Mouse (Mus musculus) hindbrain, embryonic 15.5 days (tissue): ENCODE results near the gene Mien1. TPM values are rescaled to one million over a fixed set of nuclear protein-coding genes. Genes with fewer than 3 reads are reported as not detected.
A peak's percentile ranks its signal among the peaks of the same experiment; 100 is the strongest.

Source experiments
- ATAC-seq: fragments of 200-750 bp; cut with Nextera tagmentation; 2 replicates; pipeline ENCODE4 v1.8.0; 2017; ENCODE audit warnings: low read depth, moderate number of reproducible peaks, moderate TSS enrichment; ENCODE audit not compliant: low FRiP score
- H3K27ac ChIP-seq: fragments of 300-500 bp; sonication (generic); replicated peaks from 2 replicates; pipeline ENCODE4 v1.5.1; 2015; ENCODE audit warnings: mild to moderate bottlenecking, inconsistent platforms
- H3K27me3 ChIP-seq: fragments of 300-500 bp; sonication (generic); 2 replicates; pipeline ENCODE4 v1.6.1; 2015; ENCODE audit warnings: control low read depth, inconsistent platforms
- H3K36me3 ChIP-seq: fragments of 300-500 bp; sonication (generic); 2 replicates; pipeline ENCODE4 v1.6.1; 2015; ENCODE audit warnings: control low read depth, inconsistent platforms
- H3K4me1 ChIP-seq: fragments of 300-500 bp; sonication (generic); replicated peaks from 2 replicates; pipeline ENCODE4 v1.6.1; 2015; ENCODE audit warnings: control low read depth, inconsistent platforms
- H3K4me2 ChIP-seq: fragments of 300-500 bp; sonication (generic); 2 replicates; pipeline ENCODE4 v1.6.1; 2015; ENCODE audit warnings: moderate library complexity, mild to moderate bottlenecking, inconsistent platforms
- H3K4me3 ChIP-seq: fragments of 300-500 bp; sonication (generic); 2 replicates; pipeline ENCODE4 v1.5.1; 2015; ENCODE audit warnings: mild to moderate bottlenecking, inconsistent platforms
- H3K9ac ChIP-seq: fragments of 300-500 bp; sonication (generic); 2 replicates; pipeline ENCODE4 v1.6.1; 2015; ENCODE audit warnings: inconsistent platforms
- H3K9me3 ChIP-seq: fragments of 300-500 bp; sonication (generic); 2 replicates; pipeline ENCODE4 v1.6.1; 2016; ENCODE audit warnings: control low read depth, inconsistent platforms
- WGBS: fragments of 180-500 bp; shearing (Covaris S2); methylation state at CpG from one replicate; pipeline ENCODE4 v1.1.7; 2015; 5-methylcytosine and 5-hydroxymethylcytosine counted together
- polyA plus RNA-seq: library from polyadenylated mRNA; unstranded; fragments of >200 nt; fragmentation: Nextera tagmentation; extraction: Ambion mirVana; gene quantifications from 2 replicates; pipeline ENCODE4 v1.2.1, GENCODE M21; 2015

Mien1 gene
- polyA plus RNA-seq, 1 experiment from 2014 or later, result 250 TPM

DNA sequence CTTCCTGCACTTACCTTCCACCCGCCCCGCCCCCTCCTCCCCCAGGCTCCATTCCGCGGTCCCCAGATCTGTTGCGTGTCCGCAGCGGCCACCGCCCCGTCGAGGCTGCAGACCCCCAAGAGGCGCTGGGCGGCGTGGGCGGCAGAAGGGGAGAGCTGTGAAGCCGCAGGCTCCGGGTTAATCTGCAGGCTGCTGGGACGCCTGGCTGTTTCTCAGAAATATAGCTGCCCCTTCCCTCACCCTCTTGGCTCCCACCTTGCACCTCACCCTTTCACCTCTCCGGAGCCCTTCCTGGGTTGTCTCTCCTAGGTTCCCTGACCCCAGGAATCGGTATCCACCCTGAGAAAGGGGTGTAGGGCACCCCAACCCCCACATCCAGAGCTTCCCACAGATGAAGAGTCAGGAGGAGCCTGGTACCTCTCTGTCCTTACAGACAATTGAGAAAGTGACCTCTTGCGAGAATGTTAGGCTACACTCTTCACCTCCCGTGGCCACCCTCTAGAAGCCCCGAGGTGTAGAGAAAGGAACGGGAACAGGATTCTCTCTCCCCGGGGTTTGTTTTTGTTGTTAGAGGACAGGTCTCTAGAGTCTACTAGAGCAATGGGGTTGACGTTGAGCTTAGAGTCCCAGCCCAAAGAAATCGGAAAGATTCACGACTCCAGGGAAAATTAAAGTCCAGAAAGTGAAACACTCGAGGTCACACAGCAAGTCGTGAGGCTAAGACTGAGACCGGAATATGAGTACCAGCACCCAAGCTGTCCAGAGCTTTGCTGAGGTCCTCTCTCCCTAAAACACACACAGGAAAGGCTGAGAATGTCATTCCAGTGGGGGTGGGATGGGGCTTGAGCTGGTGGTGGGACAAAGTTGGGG is 19.6 kb upstream of the Mien1 start:
- Histone ChIP-seq H3K36me3 (no peaks in the 10 kb centered on the region), H3K4me1 (peaks cover 16% of the 10 kb centered on the region), H3K27ac (peak overlapping the region; percentile 84; the same call in 1 of the 2 replicates), H3K9ac (peak overlapping the region; percentile 66), H3K9me3 (no peaks in the 10 kb centered on the region), H3K27me3 (peaks cover 25% of the 10 kb centered on the region), H3K4me2 (peak overlapping the region; percentile 91), H3K4me3 (peak overlapping the region; percentile 61)
- peak; percentile 17 for ATAC-seq
- 4% methylated on average over 19 of the region's 30 CpGs for WGBS

DNA sequence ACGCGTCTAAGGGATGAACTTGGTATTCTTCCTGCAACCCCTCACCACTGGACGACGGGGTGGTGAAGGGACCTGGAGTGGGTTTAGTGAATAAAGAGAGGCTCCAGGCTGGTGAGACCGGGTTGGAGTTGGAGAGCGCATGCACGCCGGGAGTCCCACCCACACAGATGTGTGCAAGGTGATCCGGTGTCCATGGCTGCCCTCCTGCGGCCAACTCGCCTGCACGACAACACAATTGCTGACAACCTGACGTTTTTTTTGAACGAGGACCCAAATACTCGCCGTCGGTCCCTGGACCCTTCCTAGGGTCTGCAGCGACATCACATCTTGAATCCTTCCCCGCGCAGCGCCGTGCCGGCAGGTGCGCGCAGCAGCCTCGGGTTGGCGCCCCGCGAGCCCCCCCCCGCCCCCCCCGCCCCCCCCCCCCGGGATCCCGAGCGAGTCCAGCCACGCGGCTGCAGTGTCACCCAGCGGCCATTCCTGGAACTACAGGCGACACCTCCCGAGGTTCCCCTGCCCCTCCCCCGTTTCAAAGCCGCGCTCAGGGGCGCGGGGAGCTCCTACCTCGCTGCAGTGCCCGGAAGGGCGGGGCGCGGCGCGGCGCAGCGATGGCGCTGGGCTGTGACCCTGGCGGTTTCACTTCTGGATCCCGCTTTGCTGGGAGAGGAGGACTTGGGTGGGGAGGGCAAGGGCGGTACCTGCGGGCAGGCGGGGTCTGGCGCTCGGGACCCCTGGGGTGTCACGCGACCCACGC is 18.8 kb upstream of the Mien1 start:
- peak; percentile 90 for ATAC-seq

DNA sequence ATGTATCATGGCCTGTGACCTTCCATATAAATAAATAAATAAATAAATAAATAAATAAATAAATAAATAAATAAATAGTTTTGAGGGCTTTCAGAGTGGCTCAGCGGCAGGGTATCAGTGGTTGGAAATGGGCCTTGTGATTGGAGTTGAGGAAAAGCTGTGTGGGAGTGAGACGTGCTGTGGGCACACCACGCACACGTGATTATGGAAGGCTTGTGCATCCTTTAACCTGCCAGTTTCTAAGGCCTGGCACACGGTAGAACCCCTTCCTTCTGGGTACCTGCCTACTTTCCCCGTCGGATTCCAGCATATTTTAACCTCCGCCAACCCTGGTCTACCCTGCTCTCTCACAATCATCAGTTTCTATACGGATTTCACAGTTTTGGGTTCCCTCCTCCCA is 18.2 kb upstream of the Mien1 start:
- 20% methylated on average over 9 of the region's 9 CpGs for WGBS
- Histone ChIP-seq H3K27me3 (peaks cover 25% of the 10 kb centered on the region), H3K4me3 (peak overlapping the region; percentile 61), H3K4me2 (peak overlapping the region; percentile 91), H3K9ac (peak overlapping the region; percentile 66), H3K4me1 (peaks cover 16% of the 10 kb centered on the region), H3K36me3 (no peaks in the 10 kb centered on the region), H3K27ac (peak overlapping the region; percentile 84), H3K9me3 (no peaks in the 10 kb centered on the region)
- peak; percentile 40 for ATAC-seq

More for the DNA sequence above, 18.8 kb upstream of the Mien1 start:
- Histone ChIP-seq H3K27ac (peak overlapping the region; percentile 84), H3K4me1 (peaks cover 16% of the 10 kb centered on the region), H3K27me3 (peaks cover 25% of the 10 kb centered on the region), H3K36me3 (no peaks in the 10 kb centered on the region), H3K4me2 (peak overlapping the region; percentile 91), H3K4me3 (peak overlapping the region; percentile 61), H3K9me3 (no peaks in the 10 kb centered on the region), H3K9ac (peak overlapping the region; percentile 66)
- under 1% methylated on average over 50 of the region's 64 CpGs for WGBS

DNA sequence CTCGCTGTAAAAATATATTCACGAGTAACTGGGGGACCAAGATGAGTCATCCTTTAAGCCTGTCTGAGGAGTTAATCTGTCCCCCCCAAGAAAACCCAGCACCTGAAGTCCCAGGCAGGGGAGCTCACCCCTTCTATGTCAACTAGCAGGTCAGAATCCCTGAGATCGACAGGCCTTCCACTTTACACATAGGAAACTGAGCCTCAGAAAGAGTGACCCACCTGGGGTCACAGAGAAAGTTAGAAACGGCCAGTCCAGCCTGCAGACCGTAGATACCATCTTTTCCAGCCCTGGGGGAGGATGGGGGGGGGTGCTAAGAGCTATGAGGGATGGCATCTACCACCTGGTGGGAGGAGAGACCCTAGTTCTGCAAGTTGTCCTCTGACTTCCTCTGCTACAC is 17.8 kb upstream of the Mien1 start:
- no peak overlapping the region for H3K4me3 ChIP-seq
- WGBS, result 83% methylated on average over 5 of the region's 5 CpGs
- H3K4me1 ChIP-seq, result peaks cover 16% of the 10 kb centered on the region
- no peak for ATAC-seq
- no peak overlapping the region for H3K9ac ChIP-seq
- H3K27me3 ChIP-seq, result peaks cover 25% of the 10 kb centered on the region
- no peak overlapping the region for H3K27ac ChIP-seq
- no peaks in the 10 kb centered on the region for H3K9me3 ChIP-seq
- peak overlapping the region; percentile 91; the same call in 1 of the 2 replicates for H3K4me2 ChIP-seq
- H3K36me3 ChIP-seq, result no peaks in the 10 kb centered on the region

GRCm38 (mm10) chr11:98455484-98455883 is 16.7 kb upstream of the Mien1 start:
- no peak for ATAC-seq
- Histone ChIP-seq H3K36me3 (no peaks in the 10 kb centered on the region), H3K4me1 (peaks cover 16% of the 10 kb centered on the region), H3K27ac (no peak overlapping the region), H3K4me3 (no peak overlapping the region), H3K4me2 (no peak overlapping the region), H3K27me3 (peaks cover 25% of the 10 kb centered on the region), H3K9me3 (no peaks in the 10 kb centered on the region), H3K9ac (no peak overlapping the region)
- WGBS, result 82% methylated on average over 4 of the region's 4 CpGs

GRCm38 (mm10) chr11:98449921-98450771 is 11.4 kb upstream of the Mien1 start:
- 83% methylated on average over 20 of the region's 20 CpGs for WGBS
- no peak for ATAC-seq

DNA sequence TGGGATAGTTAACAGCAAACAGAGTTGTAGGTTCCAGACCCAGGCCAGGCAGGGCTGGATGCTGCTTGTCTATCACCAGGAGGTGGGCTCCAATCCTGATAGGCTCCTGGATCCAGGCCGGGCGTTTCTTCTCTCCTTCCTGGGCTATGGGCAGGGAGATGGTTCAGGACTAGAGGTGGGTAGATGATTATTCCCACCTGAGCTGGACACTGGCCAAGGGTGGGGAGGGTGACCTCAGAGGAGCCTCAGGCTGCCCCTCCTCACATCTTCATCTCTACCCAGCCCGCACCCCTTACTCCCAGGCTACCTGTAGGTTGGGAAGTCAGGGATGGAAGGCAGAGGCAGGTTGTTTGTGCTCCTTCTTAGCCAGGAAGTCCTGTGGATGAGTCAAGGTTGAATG is 10.6 kb upstream of the Mien1 start:
- Histone ChIP-seq H3K4me2 (no peak overlapping the region), H3K4me3 (no peak overlapping the region), H3K9me3 (no peaks in the 10 kb centered on the region), H3K27me3 (peaks cover 36% of the 10 kb centered on the region), H3K4me1 (peaks cover 6% of the 10 kb centered on the region), H3K27ac (no peak overlapping the region), H3K36me3 (no peaks in the 10 kb centered on the region), H3K9ac (no peak overlapping the region)
- ATAC-seq, result no peak
- 85% methylated on average over 3 of the region's 3 CpGs for WGBS

More at GRCm38 (mm10) chr11:98449921-98450771, 11.4 kb upstream of the Mien1 start:
- Histone ChIP-seq H3K9me3 (no peaks in the 10 kb centered on the region), H3K36me3 (no peaks in the 10 kb centered on the region), H3K4me3 (no peak overlapping the region), H3K4me2 (no peak overlapping the region), H3K27me3 (peaks cover 36% of the 10 kb centered on the region), H3K4me1 (peaks cover 6% of the 10 kb centered on the region), H3K27ac (no peak overlapping the region), H3K9ac (no peak overlapping the region)

DNA sequence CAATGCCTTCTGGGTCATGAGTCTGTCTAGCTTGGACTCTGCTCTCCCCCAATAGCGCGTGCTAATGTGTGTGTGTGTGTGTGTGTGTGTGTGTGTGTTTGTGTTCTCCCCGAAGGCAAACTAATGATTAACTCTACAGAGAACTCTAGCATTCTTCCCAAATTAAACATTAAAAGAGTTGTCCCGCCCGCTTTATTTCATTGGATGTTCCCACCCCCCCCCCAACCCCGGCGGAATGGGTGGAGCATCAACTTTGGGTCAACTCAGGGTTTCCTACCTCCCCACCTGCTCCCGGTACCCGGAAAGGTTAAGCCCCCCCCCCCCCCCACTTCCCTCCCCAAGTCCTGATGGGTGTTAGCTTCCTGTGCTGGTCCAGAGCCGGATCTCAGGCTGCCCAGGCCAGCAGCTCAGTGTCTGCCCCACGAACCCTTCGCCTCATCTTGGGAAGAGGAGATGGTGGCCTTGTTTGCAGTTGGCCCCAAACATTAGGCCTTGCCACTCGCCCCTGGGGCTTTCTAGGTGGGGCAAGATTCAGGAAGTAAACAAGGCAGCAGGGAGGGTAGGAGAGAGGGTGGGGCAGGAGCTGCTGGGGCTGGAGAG is 9.5 kb upstream of the Mien1 start:
- Histone ChIP-seq H3K4me2 (no peak overlapping the region), H3K9ac (no peak overlapping the region), H3K36me3 (no peaks in the 10 kb centered on the region), H3K27me3 (peaks cover 36% of the 10 kb centered on the region), H3K4me1 (peaks cover 6% of the 10 kb centered on the region), H3K27ac (no peak overlapping the region), H3K9me3 (no peaks in the 10 kb centered on the region), H3K4me3 (no peak overlapping the region)
- ATAC-seq, result no peak
- 31% methylated on average over 13 of the region's 13 CpGs for WGBS

DNA sequence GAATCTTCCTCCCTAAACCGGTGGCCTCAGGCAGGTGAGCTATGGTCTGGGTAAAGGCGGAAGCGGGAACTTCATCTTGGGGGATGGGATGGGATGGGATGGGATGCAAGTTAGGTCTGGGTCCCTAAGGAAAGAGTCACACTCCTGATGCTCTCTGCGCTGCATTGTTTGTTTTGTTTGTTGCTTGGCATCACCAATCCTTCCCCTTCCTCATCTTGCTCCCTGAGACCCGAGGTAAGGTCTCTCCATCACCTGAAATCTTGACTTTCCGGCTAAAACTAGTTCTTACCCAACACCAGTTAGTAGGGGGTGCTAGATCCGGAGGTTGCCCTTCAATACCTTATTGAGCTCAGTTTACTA is 8.7 kb upstream of the Mien1 start:
- H3K4me3 ChIP-seq, result peak overlapping the region; percentile 5; the same call in 1 of the 2 replicates

GRCm38 (mm10) chr11:98446562-98447474 is 8.0 kb upstream of the Mien1 start:
- no peak overlapping the region for H3K27ac ChIP-seq
- H3K4me3 ChIP-seq, result peak overlapping the region; percentile 5; the same call in 1 of the 2 replicates
- H3K36me3 ChIP-seq, result no peaks in the 10 kb centered on the region
- ATAC-seq, result no peak
- peaks cover 6% of the 10 kb centered on the region for H3K4me1 ChIP-seq
- H3K4me2 ChIP-seq, result peak overlapping the region; percentile 22
- peaks cover 36% of the 10 kb centered on the region for H3K27me3 ChIP-seq
- WGBS, result 5% methylated on average over 31 of the region's 33 CpGs
- H3K9me3 ChIP-seq, result no peaks in the 10 kb centered on the region
- H3K9ac ChIP-seq, result no peak overlapping the region

More for the DNA sequence above, 8.7 kb upstream of the Mien1 start:
- Histone ChIP-seq H3K9me3 (no peaks in the 10 kb centered on the region), H3K36me3 (no peaks in the 10 kb centered on the region), H3K4me2 (peak overlapping the region; percentile 22), H3K9ac (no peak overlapping the region), H3K27ac (no peak overlapping the region), H3K4me1 (peaks cover 6% of the 10 kb centered on the region), H3K27me3 (peaks cover 36% of the 10 kb centered on the region)
- 9% methylated on average over 7 of the region's 7 CpGs for WGBS
- no peak for ATAC-seq
